Mouse (Mus musculus): ENCODE measurements around the gene Gm19345. TPM values are rescaled to one million over a fixed set of nuclear protein-coding genes. Genes with fewer than 3 reads are reported as not detected.

Gene Gm19345
- polyA plus RNA-seq, 1 experiment from 2014 or later: 6.6 TPM

DNA sequence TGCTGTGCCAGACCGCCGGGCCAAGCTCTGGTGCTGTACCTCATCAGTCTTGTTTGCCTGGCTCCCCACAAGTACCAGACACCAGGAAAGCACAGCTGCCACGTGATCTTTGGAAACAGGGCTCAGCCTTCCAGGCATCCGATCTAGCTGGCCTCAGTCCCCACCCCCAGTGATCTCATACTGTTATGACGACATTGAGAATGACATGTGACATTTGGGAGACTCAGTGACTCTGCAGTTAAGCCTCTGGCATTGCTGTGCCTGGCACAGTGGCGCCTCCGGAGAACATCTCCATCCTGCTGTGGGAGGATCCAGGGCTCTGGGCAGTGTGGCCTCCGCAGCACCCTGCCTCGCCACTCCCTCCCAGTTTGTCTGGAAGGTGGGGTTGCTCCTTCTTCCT is 20.0 kb upstream of the Gm19345 start:
- no peaks in the 10 kb centered on the region for H3K36me3 ChIP-seq
- ATAC-seq: no peak
- no peaks in the 10 kb centered on the region for H3K4me1 ChIP-seq (replicated peaks)
- no peak overlapping the region for H3K4me3 ChIP-seq (replicated peaks)
- H3K9ac ChIP-seq (replicated peaks): no peak overlapping the region
- H3K27me3 ChIP-seq: no peaks in the 10 kb centered on the region
- no peaks in the 10 kb centered on the region for H3K9me3 ChIP-seq
- 58% methylated on average over 9 of the region's 9 CpGs for WGBS
- no peak overlapping the region for H3K27ac ChIP-seq
- no peak overlapping the region for H3K4me2 ChIP-seq (replicated peaks)

DNA sequence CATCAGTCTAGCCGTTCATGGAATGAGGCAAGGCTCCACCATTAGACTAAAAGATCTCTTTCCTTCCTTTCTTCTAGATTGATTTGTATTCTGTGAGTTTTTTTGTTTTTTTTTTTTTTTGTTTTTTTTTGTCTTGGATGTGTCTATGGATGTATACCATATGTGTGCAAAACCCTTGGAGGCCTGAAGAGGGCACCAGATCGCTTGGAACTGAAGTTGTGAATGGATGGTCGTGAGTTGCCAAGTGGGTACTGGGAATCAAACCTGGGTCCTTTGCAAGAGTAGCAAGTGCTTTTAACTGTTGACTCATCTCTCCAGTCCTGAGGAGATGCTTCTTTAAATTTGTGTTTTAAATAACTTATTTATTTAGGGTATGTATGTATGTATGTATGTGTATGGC is 17.7 kb upstream of the Gm19345 start:
- no peaks in the 10 kb centered on the region for H3K9me3 ChIP-seq
- H3K4me2 ChIP-seq (replicated peaks): no peak overlapping the region
- no peak overlapping the region for H3K4me3 ChIP-seq (replicated peaks)
- H3K27ac ChIP-seq: no peak overlapping the region
- no peaks in the 10 kb centered on the region for H3K4me1 ChIP-seq (replicated peaks)
- WGBS: 69% methylated on average over 3 of the region's 3 CpGs
- ATAC-seq: no peak
- no peaks in the 10 kb centered on the region for H3K27me3 ChIP-seq
- no peak overlapping the region for H3K9ac ChIP-seq (replicated peaks)
- no peaks in the 10 kb centered on the region for H3K36me3 ChIP-seq

DNA sequence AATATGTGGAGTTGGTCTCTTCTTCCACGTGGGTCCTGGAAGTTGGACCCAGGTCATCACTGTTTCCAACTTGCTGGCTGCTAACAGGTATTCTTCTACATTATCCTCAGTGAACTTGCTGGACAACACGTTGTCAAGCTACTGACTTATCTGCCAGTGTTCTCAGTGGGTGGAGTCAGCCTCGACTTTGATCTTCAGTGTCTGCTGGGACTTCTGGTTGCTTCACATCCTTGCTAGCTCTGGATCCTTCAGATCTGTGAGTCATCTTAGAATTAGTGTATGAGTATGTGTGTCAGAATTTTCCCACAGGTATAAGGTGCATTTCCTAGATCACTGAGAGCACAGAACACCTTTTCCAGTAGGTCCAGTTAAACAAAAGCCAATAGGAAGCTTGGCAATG is 15.0 kb upstream of the Gm19345 start:
- Histone ChIP-seq H3K4me3 (replicated peaks) (no peak overlapping the region), H3K9ac (replicated peaks) (no peak overlapping the region), H3K27me3 (no peaks in the 10 kb centered on the region), H3K4me1 (replicated peaks) (no peaks in the 10 kb centered on the region), H3K4me2 (replicated peaks) (no peak overlapping the region), H3K27ac (no peak overlapping the region), H3K9me3 (no peaks in the 10 kb centered on the region), H3K36me3 (no peaks in the 10 kb centered on the region)
- 71% methylated on average over 3 of the region's 3 CpGs for WGBS
- no peak for ATAC-seq

DNA sequence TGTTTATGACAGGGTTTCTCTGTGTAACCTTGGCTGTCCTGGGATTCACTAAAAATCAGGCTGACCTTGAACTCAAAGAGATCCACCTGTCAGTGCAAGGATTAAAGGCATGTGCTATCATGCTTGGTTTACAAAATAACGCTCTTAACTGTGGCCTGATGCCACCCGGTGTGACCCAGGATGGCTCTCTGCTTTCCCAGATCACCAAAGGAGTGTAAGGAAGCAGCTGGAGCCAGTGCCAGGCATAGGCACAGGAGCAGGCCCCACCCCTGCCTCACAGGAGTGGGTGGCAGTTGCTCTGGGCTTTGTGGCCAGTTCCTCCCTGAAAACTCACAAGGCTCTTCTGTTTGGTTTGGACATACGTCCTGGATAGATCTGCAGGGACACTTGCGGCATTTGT is 11.4 kb upstream of the Gm19345 start:
- Histone ChIP-seq H3K36me3 (no peaks in the 10 kb centered on the region), H3K27ac (no peak overlapping the region), H3K4me1 (replicated peaks) (no peaks in the 10 kb centered on the region; the same call in 1 of the 2 replicates), H3K4me3 (replicated peaks) (no peak overlapping the region), H3K4me2 (replicated peaks) (no peak overlapping the region), H3K27me3 (peaks cover 25% of the 10 kb centered on the region), H3K9me3 (no peaks in the 10 kb centered on the region), H3K9ac (replicated peaks) (no peak overlapping the region; the same call in 1 of the 2 replicates)
- WGBS: 85% methylated on average over 4 of the region's 4 CpGs
- ATAC-seq: no peak

DNA sequence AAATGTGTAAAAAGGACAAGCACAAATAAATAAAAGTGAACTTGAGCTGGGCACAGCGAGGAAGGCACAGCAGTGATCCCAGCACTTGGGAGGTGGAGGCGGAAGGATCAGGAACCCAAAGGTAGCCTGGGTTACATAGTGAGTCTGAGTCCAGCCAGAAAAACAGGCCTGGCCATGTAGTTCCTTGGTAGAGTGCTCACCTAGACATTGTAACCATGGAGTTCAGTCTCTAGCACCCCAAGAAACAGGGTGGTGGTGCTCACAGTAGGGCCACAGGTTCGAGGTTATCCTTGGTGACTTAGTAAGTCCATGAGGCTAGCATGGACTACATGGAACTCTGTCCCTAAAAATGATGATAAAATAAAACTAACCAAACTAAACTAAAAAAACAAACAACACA is 10.9 kb upstream of the Gm19345 start:
- Histone ChIP-seq H3K4me2 (replicated peaks) (no peak overlapping the region), H3K9ac (replicated peaks) (no peak overlapping the region), H3K9me3 (no peaks in the 10 kb centered on the region), H3K27ac (no peak overlapping the region), H3K36me3 (no peaks in the 10 kb centered on the region), H3K4me3 (replicated peaks) (no peak overlapping the region), H3K27me3 (peaks cover 26% of the 10 kb centered on the region), H3K4me1 (replicated peaks) (no peaks in the 10 kb centered on the region; the same call in 1 of the 2 replicates)
- no peak for ATAC-seq
- WGBS: 86% methylated on average over 3 of the region's 3 CpGs

DNA sequence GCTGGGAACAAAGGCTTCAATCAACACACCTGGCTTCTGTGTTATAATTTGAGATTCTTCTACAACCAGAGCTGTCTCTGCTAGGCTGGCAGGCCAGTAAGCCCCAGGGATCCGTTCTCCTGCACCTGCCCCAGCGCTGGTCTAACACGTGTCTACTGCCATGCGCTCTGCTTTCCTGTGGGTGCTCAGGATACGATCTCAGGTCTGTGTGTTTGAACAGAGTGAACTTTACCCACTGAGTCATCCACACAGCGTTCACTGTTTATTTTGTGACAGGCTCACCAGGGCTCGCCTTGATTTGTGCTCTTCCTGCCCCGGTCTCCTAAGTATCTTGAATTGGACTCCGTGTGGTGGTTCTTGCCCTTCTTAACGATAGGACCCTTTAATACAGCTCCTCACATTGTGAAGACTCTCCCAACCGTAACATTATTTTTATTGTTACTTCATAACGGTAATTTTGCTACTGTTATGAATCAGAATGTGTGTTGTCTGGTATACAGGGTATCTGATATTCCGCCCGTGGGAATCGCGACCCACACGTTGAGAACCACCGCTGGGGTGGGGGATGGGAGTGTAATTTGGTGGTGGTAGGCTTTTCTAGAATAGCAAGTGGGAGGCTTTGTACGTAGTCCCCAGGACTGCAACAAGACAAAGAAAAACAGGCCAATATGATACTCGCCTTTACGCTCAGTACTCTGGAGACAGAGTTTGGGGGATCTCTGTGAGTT is 10.0 kb upstream of the Gm19345 start:
- 86% methylated on average over 21 of the region's 21 CpGs for WGBS
- no peak overlapping the region for H3K9ac ChIP-seq (replicated peaks)
- H3K4me1 ChIP-seq (replicated peaks): no peaks in the 10 kb centered on the region; the same call in 1 of the 2 replicates
- ATAC-seq: no peak
- no peak overlapping the region for H3K27ac ChIP-seq
- H3K27me3 ChIP-seq: peaks cover 30% of the 10 kb centered on the region
- no peaks in the 10 kb centered on the region for H3K9me3 ChIP-seq
- no peaks in the 10 kb centered on the region for H3K36me3 ChIP-seq
- H3K4me2 ChIP-seq (replicated peaks): no peak overlapping the region
- no peak overlapping the region for H3K4me3 ChIP-seq (replicated peaks)

DNA sequence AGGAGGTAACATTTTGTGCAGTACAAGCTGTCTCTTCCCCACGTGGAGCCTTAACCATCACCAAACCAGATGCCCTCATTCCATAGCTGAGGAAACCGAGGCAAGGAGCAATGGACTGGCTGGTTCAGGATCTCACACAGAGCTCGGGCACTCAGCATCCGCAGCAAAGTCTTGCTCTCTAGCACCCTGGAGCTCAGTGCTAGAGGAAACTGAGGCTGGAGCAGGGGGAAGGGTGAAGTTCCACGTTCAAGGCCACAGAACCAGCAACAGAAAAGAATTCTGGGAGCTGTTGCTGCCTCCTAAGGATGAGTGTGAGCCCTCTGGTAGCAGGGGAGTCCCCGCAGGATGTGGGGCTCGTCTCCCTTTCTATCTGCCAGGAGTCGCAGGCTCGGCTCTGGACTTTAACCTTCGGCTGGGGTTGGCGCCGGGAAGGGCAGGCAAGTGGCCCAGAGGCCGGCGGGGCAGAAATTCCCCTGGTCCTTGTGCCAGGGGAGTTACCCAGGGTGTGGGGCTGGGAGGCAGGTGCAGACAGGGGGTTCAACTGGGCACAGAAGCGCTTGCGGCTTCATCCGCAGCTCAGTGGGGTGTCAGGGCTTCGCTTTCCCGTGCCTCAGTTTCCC is 8.8 kb upstream of the Gm19345 start:
- no peak for ATAC-seq
- Histone ChIP-seq H3K4me1 (replicated peaks) (peaks cover 2% of the 10 kb centered on the region; the same call in 1 of the 2 replicates), H3K9me3 (no peaks in the 10 kb centered on the region), H3K4me2 (replicated peaks) (no peak overlapping the region), H3K4me3 (replicated peaks) (no peak overlapping the region), H3K9ac (replicated peaks) (no peak overlapping the region), H3K27me3 (peaks cover 40% of the 10 kb centered on the region), H3K36me3 (no peaks in the 10 kb centered on the region), H3K27ac (no peak overlapping the region)
- WGBS: 33% methylated on average over 19 of the region's 19 CpGs

DNA sequence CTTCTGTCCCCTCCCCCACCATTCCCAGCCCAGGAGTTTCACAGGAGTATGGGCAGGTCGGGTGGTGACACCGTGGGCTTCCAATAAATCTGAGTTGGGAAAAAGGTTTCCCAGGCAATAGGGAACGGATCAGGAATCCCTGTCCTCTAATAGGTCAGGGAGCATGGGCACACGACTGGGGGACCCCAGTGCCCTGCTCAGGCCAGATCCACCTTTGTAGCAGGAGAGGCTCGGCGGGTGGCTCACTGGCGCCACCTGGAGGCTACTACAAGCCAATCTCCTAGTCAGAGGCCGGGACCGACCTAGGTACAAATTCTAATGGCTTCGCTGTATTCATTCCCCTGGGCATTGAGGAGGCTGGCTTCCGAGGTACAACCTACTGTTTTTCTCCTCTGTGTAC is 8.2 kb upstream of the Gm19345 start:
- Histone ChIP-seq H3K4me3 (replicated peaks) (no peak overlapping the region), H3K36me3 (no peaks in the 10 kb centered on the region), H3K27ac (no peak overlapping the region), H3K4me1 (replicated peaks) (peaks cover 2% of the 10 kb centered on the region; the same call in 1 of the 2 replicates), H3K9me3 (no peaks in the 10 kb centered on the region), H3K27me3 (peaks cover 44% of the 10 kb centered on the region), H3K4me2 (replicated peaks) (no peak overlapping the region), H3K9ac (replicated peaks) (0 out of 2 replicates have a peak overlapping the region, but pooled peaks have one; percentile 3)
- WGBS: 3% methylated on average over 11 of the region's 11 CpGs
- ATAC-seq: peak; percentile 71

- no peak for ATAC-seq
- H3K27me3 ChIP-seq: peaks cover 47% of the 10 kb centered on the region
- H3K4me2 ChIP-seq (replicated peaks): no peak overlapping the region
- H3K4me3 ChIP-seq (replicated peaks): no peak overlapping the region
- no peaks in the 10 kb centered on the region for H3K9me3 ChIP-seq
- WGBS: 65% methylated on average over 15 of the region's 15 CpGs
- H3K36me3 ChIP-seq: no peaks in the 10 kb centered on the region
- no peak overlapping the region for H3K9ac ChIP-seq (replicated peaks)
- H3K4me1 ChIP-seq (replicated peaks): peaks cover 2% of the 10 kb centered on the region; the same call in 1 of the 2 replicates
- H3K27ac ChIP-seq: no peak overlapping the region
Measured at GRCm38 (mm10) chr7:19844521-19845171, 7.2 kb upstream of the Gm19345 start.

GRCm38 (mm10) chr7:19853526-19853925 is 1.7 kb downstream of the Gm19345 start:
- ATAC-seq: no peak
- Histone ChIP-seq H3K4me1 (replicated peaks) (0 out of 2 replicates have a peak, but pooled peaks cover 6% of the 10 kb centered on the region), H3K9ac (replicated peaks) (no peak overlapping the region), H3K4me2 (replicated peaks) (no peak overlapping the region), H3K9me3 (no peaks in the 10 kb centered on the region), H3K27me3 (peaks cover 21% of the 10 kb centered on the region), H3K4me3 (replicated peaks) (no peak overlapping the region), H3K27ac (no peak overlapping the region), H3K36me3 (no peaks in the 10 kb centered on the region)
- WGBS: 92% methylated on average over 20 of the region's 20 CpGs

- H3K27me3 ChIP-seq: peaks cover 18% of the 10 kb centered on the region
- no peak overlapping the region for H3K4me3 ChIP-seq (replicated peaks)
- no peak overlapping the region for H3K9ac ChIP-seq (replicated peaks)
- H3K4me2 ChIP-seq (replicated peaks): no peak overlapping the region
- no peak for ATAC-seq
- 87% methylated on average over 5 of the region's 5 CpGs for WGBS
- H3K27ac ChIP-seq: no peak overlapping the region
- H3K4me1 ChIP-seq (replicated peaks): 0 out of 2 replicates have a peak, but pooled peaks cover 6% of the 10 kb centered on the region
- H3K36me3 ChIP-seq: no peaks in the 10 kb centered on the region
- no peaks in the 10 kb centered on the region for H3K9me3 ChIP-seq
Measured at GRCm38 (mm10) chr7:19855663-19856062, 3.9 kb downstream of the Gm19345 start.

DNA sequence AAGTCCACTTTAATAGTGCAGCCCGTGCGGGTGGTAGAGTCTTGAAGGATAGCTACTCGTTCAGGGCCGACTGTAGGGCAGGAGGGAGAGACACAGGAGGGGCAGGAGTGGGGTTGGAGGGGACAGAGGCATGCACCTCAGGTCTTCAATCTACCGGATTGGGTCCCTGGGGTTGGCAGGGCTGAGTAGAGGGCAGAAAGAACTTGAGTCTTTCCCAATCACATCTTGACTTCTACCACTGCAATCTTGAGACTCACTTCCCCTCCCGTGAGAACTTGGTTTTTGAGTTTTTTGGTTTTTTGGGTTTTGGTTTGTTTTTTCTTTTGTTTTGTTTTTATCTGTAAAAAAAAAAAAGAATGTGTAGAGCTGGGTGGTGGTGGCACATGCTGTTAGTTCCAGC is 4.5 kb downstream of the Gm19345 start:
- H3K9ac ChIP-seq (replicated peaks): no peak overlapping the region
- H3K9me3 ChIP-seq: no peaks in the 10 kb centered on the region
- ATAC-seq: no peak
- H3K27ac ChIP-seq: no peak overlapping the region
- H3K4me3 ChIP-seq (replicated peaks): no peak overlapping the region
- H3K36me3 ChIP-seq: no peaks in the 10 kb centered on the region
- H3K4me2 ChIP-seq (replicated peaks): no peak overlapping the region
- WGBS: 89% methylated on average over 6 of the region's 6 CpGs
- peaks cover 15% of the 10 kb centered on the region; the same call in 1 of the 2 replicates for H3K27me3 ChIP-seq
- H3K4me1 ChIP-seq (replicated peaks): 0 out of 2 replicates have a peak, but pooled peaks cover 6% of the 10 kb centered on the region

Measured in midbrain, embryonic 13.5 days (tissue).